Mouse (Mus musculus) midbrain, embryonic 11.5 days (tissue): ENCODE data around the gene Pramef25. TPM values are rescaled to one million over a fixed set of nuclear protein-coding genes. Genes with fewer than 3 reads are reported as not detected.
"Not testable (repeated sequence)": the region's sequence is repeated elsewhere in the genome, so short reads cannot be mapped to it uniquely, and the experiment has no call there.

Experiments
- ATAC-seq: fragments of 200-750 bp; cut with Nextera tagmentation; 2 replicates; pipeline ENCODE4 v1.8.0; 2017; ENCODE audit warnings: moderate TSS enrichment, moderate library complexity; ENCODE audit not compliant: low FRiP score
- DNase-seq: peaks from one replicate; pipeline ENCODE4 v3.0.0; 2015; ENCODE audit warnings: low spot score; ENCODE audit errors: missing footprints
- H3K27ac ChIP-seq: fragments of 300-500 bp; sonication (generic); 2 replicates; pipeline ENCODE4 v1.5.1; 2014; ENCODE audit warnings: low read depth, low read length
- H3K27me3 ChIP-seq: fragments of 300-500 bp; sonication (generic); 2 replicates; pipeline ENCODE4 v1.6.1; 2014; ENCODE audit warnings: mild to moderate bottlenecking, low read length, moderate library complexity, mixed read lengths; ENCODE audit not compliant: control insufficient read depth, insufficient read depth
- H3K36me3 ChIP-seq: fragments of 300-500 bp; sonication (generic); 2 replicates; pipeline ENCODE4 v1.6.1; 2014; ENCODE audit warnings: mild to moderate bottlenecking, low read length, moderate library complexity, mixed read lengths; ENCODE audit not compliant: control insufficient read depth, insufficient read depth
- H3K4me1 ChIP-seq: fragments of 300-500 bp; sonication (generic); 2 replicates; pipeline ENCODE4 v1.6.1; 2014; ENCODE audit warnings: low read length; ENCODE audit not compliant: control insufficient read depth, insufficient read depth
- H3K4me2 ChIP-seq: fragments of 300-500 bp; sonication (generic); 2 replicates; pipeline ENCODE4 v1.6.1; 2014; ENCODE audit warnings: mild to moderate bottlenecking, moderate library complexity
- H3K4me3 ChIP-seq: fragments of 300-500 bp; sonication (generic); 2 replicates; pipeline ENCODE4 v1.5.1; 2014; ENCODE audit warnings: low read depth, low read length
- H3K9ac ChIP-seq: fragments of 300-500 bp; sonication (generic); 2 replicates; pipeline ENCODE4 v1.6.1; 2014; ENCODE audit warnings: low read length
- H3K9me3 ChIP-seq: fragments of 300-500 bp; sonication (generic); 2 replicates; pipeline ENCODE4 v1.6.1; 2016; ENCODE audit warnings: low read length; ENCODE audit not compliant: control insufficient read depth
- WGBS: fragments of 180-500 bp; shearing (Covaris S2); extraction: QIAGEN DNeasy Blood & Tissue Kit; methylation state at CpG from one replicate; pipeline ENCODE4 v1.1.7; 2014; 5-methylcytosine and 5-hydroxymethylcytosine counted together
- polyA plus RNA-seq: library from polyadenylated mRNA; unstranded; fragments of >200 nt; fragmentation: Nextera tagmentation; extraction: Ambion mirVana; gene quantifications from 2 replicates; pipeline ENCODE4 v1.2.1, GENCODE M21; 2014

Pramef25 gene
- not detected in 2 replicates for polyA plus RNA-seq

- not testable (repeated sequence) for H3K4me1 ChIP-seq, H3K9me3 ChIP-seq, H3K4me2 ChIP-seq, DNase-seq, ATAC-seq, H3K9ac ChIP-seq, H3K27me3 ChIP-seq, H3K4me3 ChIP-seq, H3K27ac ChIP-seq, H3K36me3 ChIP-seq
- WGBS = 91% methylated on average over 1 of the region's 1 CpGs
Measured at GRCm38 (mm10) chr4:143950916-143951315, at the start of gene Pramef25. Gene Pramef25, minus strand, starts transcription at chr4:143951016.

DNA sequence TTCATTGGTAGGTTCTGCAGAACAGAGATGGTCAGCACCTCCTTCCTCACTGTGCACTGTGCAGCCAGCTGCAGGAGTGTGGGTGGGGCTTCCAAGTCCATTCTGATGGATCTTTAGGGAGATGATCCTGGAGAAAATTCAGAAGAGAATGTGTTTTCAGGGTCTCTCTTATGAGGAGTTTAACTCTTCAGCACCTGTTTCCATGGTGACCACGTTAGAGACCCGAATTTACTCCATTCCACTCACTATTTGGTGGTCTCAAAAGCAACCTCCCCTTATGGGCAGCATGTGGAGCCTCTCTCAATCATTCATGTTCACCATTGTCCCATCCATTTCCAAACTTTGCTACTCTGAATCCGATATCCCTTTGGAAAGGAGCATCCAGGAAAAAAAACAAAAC lies 43.5 kb upstream of the Pramef25 start, which contains the start of gene Pramef17:
TSS of gene Pramef17 (minus strand) at position 101 of the 400 bp plus-strand sequence.
- not testable (repeated sequence) for ATAC-seq, H3K36me3 ChIP-seq, H3K27me3 ChIP-seq, H3K4me2 ChIP-seq, H3K9me3 ChIP-seq, H3K9ac ChIP-seq, H3K27ac ChIP-seq, H3K4me3 ChIP-seq, H3K4me1 ChIP-seq, DNase-seq
- 63% methylated on average over 3 of the region's 3 CpGs for WGBS

GRCm38 (mm10) chr4:143988126-143988525 lies 37.3 kb upstream of the Pramef25 start:
- not testable (repeated sequence) for H3K4me2 ChIP-seq, H3K4me1 ChIP-seq

GRCm38 (mm10) chr4:143987475-143987941 lies 36.7 kb upstream of the Pramef25 start:
- H3K4me3 ChIP-seq, H3K27me3 ChIP-seq, H3K4me1 ChIP-seq, ATAC-seq, H3K27ac ChIP-seq, H3K4me2 ChIP-seq, DNase-seq, H3K9me3 ChIP-seq, H3K36me3 ChIP-seq, H3K9ac ChIP-seq: not testable (repeated sequence)
- WGBS = 93% methylated on average over 6 of the region's 17 CpGs

More at GRCm38 (mm10) chr4:143988126-143988525, 37.3 kb upstream of the Pramef25 start:
- H3K36me3 ChIP-seq, H3K27me3 ChIP-seq, H3K9ac ChIP-seq, H3K27ac ChIP-seq, H3K4me3 ChIP-seq, H3K9me3 ChIP-seq, DNase-seq, ATAC-seq: not testable (repeated sequence)
- WGBS = 93% methylated on average over 9 of the region's 17 CpGs

DNA sequence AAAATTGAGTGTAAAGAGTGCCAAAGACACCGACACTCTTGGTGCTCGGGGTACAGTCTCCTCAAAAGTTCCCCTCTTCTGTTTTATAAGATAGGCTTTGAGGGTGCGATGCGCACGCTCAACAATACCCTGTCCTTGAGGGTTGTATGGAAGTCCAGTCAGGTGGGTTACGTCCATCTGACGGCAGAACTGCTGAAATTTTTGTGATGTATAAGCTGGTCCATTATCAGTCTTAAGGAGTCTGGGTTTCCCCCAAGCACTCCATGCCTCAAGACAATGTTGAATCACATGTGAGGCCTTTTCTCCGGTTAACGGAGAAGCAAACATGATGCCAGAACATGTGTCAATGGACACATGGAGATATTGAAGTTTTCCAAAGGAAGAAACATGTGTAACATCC lies 34.9 kb upstream of the Pramef25 start:
- WGBS = 89% methylated on average over 2 of the region's 9 CpGs
- H3K36me3 ChIP-seq, H3K4me2 ChIP-seq, H3K27me3 ChIP-seq, H3K27ac ChIP-seq, ATAC-seq, H3K4me3 ChIP-seq, H3K9me3 ChIP-seq, H3K4me1 ChIP-seq, H3K9ac ChIP-seq, DNase-seq: not testable (repeated sequence)

DNA sequence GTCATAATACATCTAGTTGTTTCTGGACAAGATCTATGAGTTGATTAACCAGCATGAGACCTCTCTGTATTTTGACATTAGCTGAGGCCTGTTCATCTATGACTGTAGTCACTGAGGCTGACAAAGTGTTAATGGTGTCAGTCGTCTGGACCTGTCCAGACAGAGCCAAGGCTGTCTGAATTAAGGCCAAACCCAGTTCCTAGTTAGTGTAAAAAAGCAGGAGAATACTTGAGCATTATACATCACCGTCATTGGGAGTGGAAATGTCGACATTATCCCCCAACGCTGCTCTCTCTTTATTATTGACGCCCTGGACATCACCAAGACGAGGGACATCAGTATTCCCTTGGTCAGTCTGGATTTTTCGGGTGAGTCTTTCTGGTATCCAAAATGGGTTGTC lies 34.3 kb upstream of the Pramef25 start:
- not testable (repeated sequence) for DNase-seq, H3K27ac ChIP-seq, ATAC-seq, H3K9ac ChIP-seq, H3K36me3 ChIP-seq, H3K27me3 ChIP-seq, H3K4me2 ChIP-seq, H3K4me3 ChIP-seq, H3K9me3 ChIP-seq, H3K4me1 ChIP-seq
- no CpG with 5 or more reads among the region's 7 CpGs for WGBS

DNA sequence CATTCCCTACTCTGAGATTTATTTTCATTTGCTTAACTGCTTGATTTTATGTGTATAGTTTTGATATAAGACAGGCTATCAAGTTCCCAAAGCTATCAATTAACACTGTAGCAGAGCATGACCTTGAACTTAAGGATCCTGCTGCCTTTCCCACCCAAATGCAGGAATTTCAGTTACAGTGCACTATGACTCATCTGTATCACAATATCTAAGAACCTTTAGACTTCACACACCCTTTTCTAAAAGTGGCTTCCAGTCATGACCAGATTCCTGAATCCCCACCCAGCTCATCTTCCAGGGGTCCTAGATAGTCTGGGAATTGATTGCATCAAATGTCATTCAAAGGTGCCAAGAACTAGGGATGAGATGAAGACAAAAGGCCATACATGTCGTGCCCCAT lies 32.6 kb upstream of the Pramef25 start:
- H3K27ac ChIP-seq, H3K9me3 ChIP-seq, H3K4me2 ChIP-seq, H3K4me3 ChIP-seq, DNase-seq, H3K27me3 ChIP-seq, ATAC-seq, H3K4me1 ChIP-seq, H3K36me3 ChIP-seq, H3K9ac ChIP-seq: not testable (repeated sequence)
- no CpG with 5 or more reads among the region's 1 CpGs for WGBS

DNA sequence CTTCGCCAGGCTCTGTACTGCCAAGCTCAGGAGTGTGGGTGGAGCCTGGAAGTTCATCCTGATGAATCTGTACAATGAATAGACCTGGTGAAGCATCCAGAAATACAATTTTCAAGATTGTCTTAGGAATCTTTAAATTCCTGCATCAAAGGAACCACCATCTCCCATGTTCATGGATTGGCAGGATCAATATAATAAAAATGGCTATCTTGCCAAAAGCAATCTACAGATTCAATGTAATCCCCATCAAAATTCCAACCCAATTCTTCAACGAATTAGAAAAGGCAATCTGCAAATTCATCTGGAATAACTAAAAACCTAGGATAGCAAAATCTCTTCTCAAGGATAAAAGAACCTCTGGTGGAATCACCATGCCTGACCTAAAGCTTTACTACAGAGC lies 16.0 kb upstream of the Pramef25 start, which contains the start of gene Gm13101:
TSS of gene Gm13101 (minus strand) at position 101 of the 400 bp plus-strand sequence.
- not testable (repeated sequence) for ATAC-seq, H3K4me3 ChIP-seq, H3K27ac ChIP-seq, DNase-seq, H3K36me3 ChIP-seq, H3K9me3 ChIP-seq, H3K4me1 ChIP-seq, H3K9ac ChIP-seq, H3K4me2 ChIP-seq, H3K27me3 ChIP-seq
- 53% methylated on average over 2 of the region's 2 CpGs for WGBS

DNA sequence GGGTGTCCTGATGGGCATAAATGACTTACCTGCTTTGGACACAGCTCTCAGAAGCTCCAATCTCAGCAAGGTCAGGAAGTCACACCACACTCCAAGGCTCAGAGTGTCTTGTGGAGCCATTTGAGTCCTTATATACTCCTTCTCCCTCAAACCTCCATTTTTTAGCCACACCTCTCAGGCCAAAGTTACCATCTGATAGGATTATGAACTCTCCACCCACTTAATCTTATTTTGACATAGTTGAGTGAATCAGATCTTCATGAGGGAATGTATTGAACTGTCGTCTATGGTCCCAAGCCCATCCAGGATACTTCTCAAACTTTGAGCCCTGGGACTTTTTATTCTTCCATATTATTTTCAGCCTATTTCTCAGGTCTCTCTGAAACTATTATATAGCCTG lies 50.5 kb downstream of the Pramef25 start, which contains the start of gene Pramef6:
TSS of gene Pramef6 (minus strand) at position 101 of the 400 bp plus-strand sequence.
- H3K9me3 ChIP-seq, H3K27ac ChIP-seq, H3K36me3 ChIP-seq, ATAC-seq, DNase-seq, H3K4me3 ChIP-seq, H3K4me1 ChIP-seq, H3K9ac ChIP-seq, H3K4me2 ChIP-seq, H3K27me3 ChIP-seq: not testable (repeated sequence)
- 84% methylated on average over 1 of the region's 1 CpGs for WGBS
